Mouse (Mus musculus): ENCODE results near the gene Spib.

The Spib gene

GRCm38 (mm10) chr7:44526414-44527154, 5.3 kb downstream of the Spib start:
- in situ Hi-C loops (cut with MboI, MseI) = no loop called here

DNA sequence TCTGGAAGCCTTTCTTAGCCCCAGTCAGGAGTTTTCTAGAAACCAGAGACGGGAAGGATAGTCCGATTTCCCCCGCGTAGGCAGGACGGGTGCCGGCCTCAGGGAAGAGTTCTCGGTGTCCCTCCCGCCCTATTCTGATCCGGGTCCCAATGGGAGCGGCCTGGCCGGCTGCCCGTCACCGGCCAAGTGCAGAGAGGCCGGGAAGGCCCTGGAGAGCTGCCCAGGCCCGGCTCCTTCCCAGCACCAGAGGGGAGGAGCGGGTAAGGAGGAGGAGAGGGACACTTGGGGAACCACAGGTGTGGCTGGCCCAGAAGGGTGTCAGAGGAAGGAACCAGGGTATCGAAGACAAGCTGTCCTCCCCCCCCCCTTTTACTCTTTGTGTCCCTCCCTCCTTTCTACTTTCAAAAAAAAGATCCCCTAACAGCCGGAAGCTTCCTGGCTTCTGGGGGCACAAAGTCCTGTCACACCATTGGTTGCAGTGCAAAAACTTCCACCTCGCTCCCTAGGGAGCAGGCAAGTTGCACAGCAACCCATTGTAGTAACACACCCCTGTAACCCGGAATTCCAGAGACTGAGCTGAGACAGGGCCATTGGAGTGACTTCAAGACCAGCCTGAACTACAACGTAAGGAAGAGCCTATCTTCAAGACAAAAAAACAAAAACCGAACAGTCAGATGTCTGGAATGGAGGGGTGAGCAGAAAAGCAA, 6.6 kb downstream of the Spib start:
- in situ Hi-C loops (cut with MboI, MseI) = no loop called here

GRCm38 (mm10) chr7:44524502-44524901, 7.4 kb downstream of the Spib start, which contains the start of gene Mybpc2:
Mybpc2 (minus strand) TSS chr7:44524656.
- in situ Hi-C loops (cut with MboI, MseI) = no loop called here

DNA sequence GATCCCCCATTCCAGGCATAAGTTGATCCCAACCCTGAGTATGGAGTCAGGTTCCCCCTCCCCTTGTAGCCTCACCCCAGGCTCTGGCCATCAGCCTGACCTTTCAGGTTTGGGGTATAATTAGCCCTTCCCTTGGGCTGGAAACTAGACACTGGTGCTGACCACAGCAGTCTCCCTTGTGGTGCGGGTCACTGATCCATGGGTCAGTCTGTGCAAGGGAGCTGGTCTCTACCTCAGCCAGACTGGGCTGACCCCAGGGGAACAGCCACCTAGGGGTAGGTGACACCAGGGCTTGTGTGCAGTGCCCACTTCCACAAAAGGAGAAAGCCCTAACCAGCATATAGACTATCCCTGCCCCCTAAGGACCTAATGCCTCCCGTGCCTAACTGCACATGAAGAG, 8.8 kb downstream of the Spib start:
- in situ Hi-C loops (cut with MboI, MseI) = no loop called here

- in situ Hi-C loops (cut with MboI, MseI) = no loop called here
Measured at GRCm38 (mm10) chr7:44521710-44522109, 10.2 kb downstream of the Spib start.

DNA sequence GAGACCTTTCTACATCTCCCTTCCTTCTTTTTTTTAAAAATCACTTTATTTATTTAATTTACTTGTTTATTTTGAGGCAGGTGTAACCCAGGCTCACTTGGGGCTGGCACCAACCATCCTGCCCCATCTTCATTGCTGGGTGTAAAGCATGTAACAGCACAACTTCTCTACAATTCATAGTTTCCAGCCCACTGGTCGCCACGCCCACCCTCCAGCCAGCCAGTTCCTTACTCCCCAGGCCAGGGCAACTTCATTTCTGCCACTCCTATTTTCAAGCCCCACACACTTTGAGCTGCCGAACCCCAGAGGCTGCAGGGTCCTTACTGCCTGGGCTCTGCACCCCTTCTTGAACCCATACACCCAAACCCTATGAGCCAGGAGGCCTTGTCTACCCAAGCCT, 10.9 kb downstream of the Spib start:
- in situ Hi-C loops (cut with MboI, MseI) = no loop called here

DNA sequence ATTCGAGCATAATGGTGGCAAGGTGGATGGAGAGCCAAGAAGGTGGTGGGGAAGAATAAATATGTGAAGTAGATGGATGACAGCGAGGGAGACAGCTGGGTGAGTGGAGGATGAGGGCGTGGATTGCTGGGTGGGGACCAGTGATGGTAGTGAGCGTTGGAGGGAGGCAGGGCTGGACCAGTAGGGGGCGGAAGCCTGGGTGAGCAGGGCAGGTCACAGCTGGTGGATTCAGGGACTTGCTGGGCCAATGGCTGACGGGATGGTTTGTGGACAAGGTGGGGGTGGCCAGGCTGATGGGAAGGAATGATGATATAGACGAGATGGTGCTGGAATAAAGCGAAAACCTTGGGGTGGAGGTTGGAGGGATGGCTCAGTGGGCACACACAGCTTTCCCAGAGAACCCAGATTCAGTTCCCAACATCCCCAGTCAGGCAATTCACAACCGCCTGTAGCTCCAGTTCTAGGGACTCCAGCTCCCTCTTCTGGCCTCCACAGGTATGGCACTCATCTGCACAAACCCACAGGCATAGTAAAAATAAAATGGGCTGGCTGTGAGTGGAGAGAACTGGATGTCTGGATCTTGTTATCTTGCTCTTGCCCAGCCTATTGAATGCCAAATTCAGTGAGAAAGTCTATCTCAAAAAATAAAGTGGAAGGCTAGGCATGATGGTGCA, 12.5 kb downstream of the Spib start:
- in situ Hi-C loops (cut with MboI, MseI) = no loop called here

DNA sequence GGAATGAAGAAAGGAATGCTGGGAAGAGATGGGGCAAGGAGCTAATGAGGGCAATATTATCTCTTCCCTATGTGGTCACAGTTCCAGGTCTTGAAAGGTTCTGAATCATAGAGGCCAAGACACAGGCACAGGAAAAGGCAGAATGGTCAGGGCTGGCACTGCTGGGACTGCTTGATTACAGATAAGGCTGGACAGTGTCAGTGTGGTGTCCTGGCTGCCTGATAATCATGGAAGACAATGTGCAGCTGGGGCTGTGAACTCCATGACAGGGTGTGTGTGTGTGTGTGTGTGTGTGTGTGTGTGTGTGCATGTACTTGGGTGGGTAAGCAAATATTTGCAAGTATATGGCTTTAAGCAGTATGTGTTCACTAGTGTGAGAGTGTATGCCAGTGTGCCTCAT, 24.4 kb downstream of the Spib start:
- in situ Hi-C loops (cut with MboI, MseI) = no loop called here

DNA sequence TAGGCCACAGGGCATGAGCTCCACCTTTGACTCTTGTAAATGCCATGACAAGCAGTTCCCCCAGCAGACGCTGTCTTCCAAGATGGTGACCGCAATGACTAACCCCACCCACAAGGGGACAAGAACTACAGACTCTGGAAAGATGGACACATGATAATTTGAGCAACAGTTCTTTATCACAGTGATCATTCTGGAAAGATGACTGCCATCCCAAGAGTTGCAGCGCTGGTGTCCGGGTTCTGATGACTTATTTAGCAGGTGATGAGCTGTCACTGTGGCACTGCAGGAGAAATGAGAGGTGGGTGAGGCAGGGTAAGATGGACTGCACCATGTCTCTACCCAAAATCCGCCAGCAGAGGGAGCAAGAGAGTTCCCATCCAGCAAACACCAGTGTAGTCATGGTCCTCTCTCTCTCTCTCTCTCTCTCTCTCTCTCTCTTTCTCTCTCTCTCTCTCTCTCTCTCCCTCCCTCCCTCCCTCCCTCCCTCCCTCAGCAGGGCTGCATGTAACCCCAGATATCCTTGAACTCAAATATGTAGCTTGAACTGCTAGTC, 30.2 kb downstream of the Spib start:
- in situ Hi-C loops (cut with MboI, MseI) = no loop called here

DNA sequence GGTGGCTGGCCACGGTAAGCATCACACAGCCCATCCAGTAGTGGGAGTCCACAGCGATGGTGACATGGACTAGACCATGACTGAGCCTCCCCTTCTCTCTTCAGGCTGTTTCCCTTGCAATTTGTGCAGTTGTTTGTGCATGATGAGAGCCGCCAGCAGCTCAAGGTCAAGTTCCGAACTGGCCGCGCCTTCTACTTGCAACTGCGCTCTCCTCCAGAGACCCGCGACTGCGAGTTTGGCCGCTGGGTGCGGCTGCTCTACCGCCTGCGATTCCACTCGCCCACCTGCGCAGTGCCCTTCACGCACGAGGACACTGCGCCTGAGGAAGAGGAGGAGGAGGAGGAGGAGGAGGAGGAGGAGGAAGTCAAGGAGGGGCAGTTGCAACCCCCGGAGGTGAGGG, 31.8 kb downstream of the Spib start:
- in situ Hi-C loops (cut with MboI, MseI) = no loop called here

DNA sequence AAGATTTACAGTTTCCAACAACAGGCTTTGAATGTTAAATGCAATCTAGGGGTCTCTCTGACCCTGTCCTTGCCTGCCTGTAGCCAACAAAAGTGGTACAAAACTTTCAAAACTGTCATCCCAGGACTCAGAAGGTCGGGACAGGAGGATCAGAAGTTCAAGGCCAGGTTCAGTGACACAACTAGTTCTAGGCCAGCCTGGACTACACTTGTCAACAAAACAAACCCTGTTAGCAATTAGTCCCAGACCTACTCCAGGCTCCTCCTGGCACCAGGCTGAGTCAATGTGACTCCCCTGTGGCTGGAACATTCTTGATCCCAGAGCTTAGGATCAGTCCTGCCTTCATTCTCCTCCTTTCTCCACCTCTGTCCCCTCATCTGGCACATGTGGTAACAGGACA, 32.9 kb downstream of the Spib start:
- in situ Hi-C loops (cut with MboI, MseI) = no loop called here

GRCm38 (mm10) chr7:44497361-44498055, 34.4 kb downstream of the Spib start:
- in situ Hi-C loops (cut with MboI, MseI) = no loop called here

GRCm38 (mm10) chr7:44496771-44497109, 35.1 kb downstream of the Spib start:
- in situ Hi-C loops (cut with MboI, MseI) = no loop called here

GRCm38 (mm10) chr7:44495992-44496770, 35.7 kb downstream of the Spib start, which contains the start of the genes Emc10 and Fam71e1:
Emc10 (minus strand) TSS chr7:44496529.
Fam71e1 (plus strand) TSS chr7:44496581.
- in situ Hi-C loops (cut with MboI, MseI) = no loop called here

DNA sequence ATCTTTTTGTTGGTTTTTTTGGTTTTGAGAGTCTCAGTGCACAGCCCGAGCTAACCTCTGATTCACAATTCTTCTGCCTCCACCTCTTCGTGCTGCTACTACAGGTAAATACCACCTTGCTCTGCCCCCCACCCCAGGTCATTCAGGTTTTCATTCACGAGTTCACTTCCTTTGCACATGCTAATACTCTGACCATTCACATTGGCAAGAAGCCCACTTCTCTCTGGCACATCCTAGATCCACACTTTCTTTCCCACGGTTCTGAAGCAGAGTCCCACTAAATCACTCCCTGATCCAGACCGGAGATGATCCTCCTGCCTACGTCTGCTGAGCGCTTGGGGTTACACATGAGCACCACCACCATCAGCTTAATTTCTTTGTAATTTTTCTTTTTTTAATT, 36.8 kb downstream of the Spib start:
- in situ Hi-C loops (cut with MboI, MseI) = no loop called here

GRCm38 (mm10) chr7:44494681-44495080, 37.2 kb downstream of the Spib start:
- in situ Hi-C loops (cut with MboI, MseI) = no loop called here

DNA sequence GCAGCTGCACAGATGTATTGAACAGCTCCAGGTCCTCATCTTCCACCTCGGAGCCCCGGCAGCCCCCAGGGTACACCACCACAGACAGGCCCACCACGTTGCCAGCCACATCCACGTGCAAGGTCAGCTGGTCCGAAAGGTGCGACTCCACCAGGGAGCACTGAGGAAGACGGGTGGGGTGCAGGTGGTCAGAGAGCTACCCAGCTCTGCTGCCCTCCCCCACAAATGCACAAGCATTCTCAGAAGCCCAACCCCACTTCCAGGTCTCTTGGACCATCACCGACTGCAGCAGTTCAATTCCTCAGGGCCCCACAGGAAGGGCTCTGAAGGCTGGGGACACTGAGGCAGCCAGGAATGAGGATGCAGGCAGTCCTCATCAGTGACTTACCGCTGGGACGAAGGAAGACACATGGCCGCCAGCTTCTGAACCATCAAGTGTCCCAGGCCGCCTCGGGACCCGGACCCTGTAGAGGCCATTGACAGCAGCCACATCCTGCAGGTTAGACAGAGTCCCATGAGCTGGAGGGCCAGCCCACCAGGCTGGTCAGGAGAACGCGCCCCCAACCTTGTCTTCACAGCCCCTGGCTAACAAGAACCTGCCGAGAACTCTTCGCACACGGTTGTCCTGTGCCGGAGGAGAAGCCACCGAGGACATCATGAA, 39.6 kb downstream of the Spib start:
- in situ Hi-C loops (cut with MboI, MseI) = no loop called here

DNA sequence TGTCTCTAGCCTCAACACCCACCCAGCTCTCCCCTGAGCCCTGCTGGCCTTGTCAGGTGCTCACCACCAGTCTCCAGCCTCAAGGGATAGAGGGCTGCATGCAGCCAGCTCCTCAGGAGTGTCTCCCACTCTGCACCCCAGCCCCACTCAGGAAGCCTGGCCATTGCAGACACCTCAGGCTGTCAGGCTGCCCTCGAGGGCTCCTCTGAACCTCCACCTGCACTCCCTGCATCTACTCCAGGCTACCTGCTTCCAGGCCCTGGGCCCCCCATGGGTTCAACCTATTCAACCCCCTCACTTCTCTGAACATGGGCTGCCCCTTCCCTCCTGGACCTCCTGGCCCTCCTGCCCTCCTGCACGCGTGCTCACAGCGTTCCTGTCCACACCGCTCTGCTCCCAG, 40.5 kb downstream of the Spib start:
- in situ Hi-C loops (cut with MboI, MseI) = no loop called here

DNA sequence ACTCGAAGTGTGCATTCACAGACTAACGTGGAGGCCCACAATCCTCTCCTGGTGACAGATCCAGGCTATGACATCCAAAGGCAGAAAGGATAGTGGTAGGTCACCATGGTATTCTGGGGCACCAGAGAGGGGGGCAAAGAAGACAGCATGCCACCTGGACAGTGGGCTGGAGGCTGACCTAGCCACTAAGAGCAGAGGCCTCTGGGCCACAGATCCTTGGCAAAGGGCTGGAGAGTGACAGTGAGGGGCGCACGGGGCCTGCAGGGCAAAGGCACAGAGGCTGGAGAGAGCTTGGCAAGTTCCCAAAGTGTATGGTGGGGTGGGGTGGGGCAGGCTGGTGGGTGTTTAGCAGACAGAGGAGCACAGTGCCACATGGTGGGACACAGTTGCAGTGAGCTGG, 41.6 kb downstream of the Spib start:
- in situ Hi-C loops (cut with MboI, MseI) = no loop called here

GRCm38 (mm10) chr7:44488545-44488944, 43.3 kb downstream of the Spib start:
- in situ Hi-C loops (cut with MboI, MseI) = no loop called here

- in situ Hi-C loops (cut with MboI, MseI) = no loop called here
Measured at GRCm38 (mm10) chr7:44487936-44488335, 43.9 kb downstream of the Spib start.

All from T-helper 1 cell (primary cell).